ENCODE assay signal across 12 mouse cellular contexts in the genomic region with DNA sequence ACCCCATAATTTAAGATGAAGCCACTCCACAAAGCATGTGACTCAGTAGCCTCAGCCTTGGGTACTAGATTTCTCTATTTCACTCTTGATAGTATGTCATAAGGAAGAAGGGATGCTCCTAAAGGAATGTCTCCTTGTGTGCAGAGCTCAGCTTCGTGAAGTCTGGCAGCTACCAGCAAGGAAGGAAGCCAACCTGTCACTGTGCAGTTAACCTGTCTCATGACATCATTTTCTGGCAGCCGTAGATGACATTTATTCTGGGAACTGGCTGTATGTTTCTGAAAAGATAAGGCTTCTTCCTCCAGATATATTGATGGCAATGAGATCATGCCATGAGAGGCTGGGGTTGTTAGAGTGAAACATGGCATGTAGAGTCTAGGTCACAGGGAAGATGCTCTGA.
"Had no signal": no experiment of that assay in that cellular context is flagged by ENCODE, and none has a peak within 500 bp of the region (broad histone marks: within the 10 kb centered on the region; RNA-seq: fewer than 3 reads in every experiment).

No protein-coding gene starts in this region.

- H3K4me1 ChIP-seq: limb, embryonic 10.5 days; liver, embryonic 15.5 days; midbrain, embryonic 13.5 days had no signal

- H3K4me2 ChIP-seq: liver, embryonic 11.5 days; liver, embryonic 15.5 days; midbrain, embryonic 13.5 days had no signal

- H3K9ac ChIP-seq: liver, embryonic 15.5 days; midbrain, embryonic 13.5 days had no signal

- H3K4me3 ChIP-seq: left cerebral cortex, adult 2 months; limb, embryonic 10.5 days; liver, embryonic 15.5 days; midbrain, embryonic 13.5 days had no signal

- H3K27me3 ChIP-seq: liver, embryonic 15.5 days; midbrain, embryonic 13.5 days had no signal

- H3K9me3 ChIP-seq: limb, embryonic 10.5 days; liver, embryonic 15.5 days; midbrain, embryonic 13.5 days had no signal

- H3K27ac ChIP-seq: left cerebral cortex, adult 2 months; limb, embryonic 10.5 days; liver, embryonic 15.5 days; midbrain, embryonic 13.5 days; stomach, postnatal 0 days had no signal

- H3K36me3 ChIP-seq: limb, embryonic 10.5 days; liver, embryonic 15.5 days; midbrain, embryonic 13.5 days had no signal

- ATAC-seq: lung, postnatal 0 days; midbrain, embryonic 13.5 days had no signal

- DNase-seq: kidney, postnatal 14 days; lung, adult 2 months; lung, postnatal 36 days; thymus, adult 18-20 months; thymus, postnatal 14 days had no signal
